Mouse (Mus musculus) bone marrow, adult 2 months (tissue): ENCODE measurements at regions not wholly inside any gene's neighbourhood (a gene's known extent, or its start where the extent isn't known, plus 50 kb on each side); places are given as distances from the start of the nearest gene placed in this dataset.

Experiments
- CTCF ChIP-seq: fragments of 200-500 bp; IDR thresholded peaks from 2 replicates; pipeline ENCODE4 v1.5.1; 2011; ENCODE audit warnings: low read length, control low read depth; ENCODE audit not compliant: control insufficient read depth, insufficient read depth
- POLR2A ChIP-seq: fragments of 200-500 bp; IDR thresholded peaks from 2 replicates; pipeline ENCODE4 v1.6.1; 2011; ENCODE audit warnings: low read depth, mild to moderate bottlenecking, control low read depth, low read length, borderline replicate concordance; ENCODE audit not compliant: control insufficient read depth

- TF ChIP-seq POLR2A = no peak
- no peak for TF ChIP-seq CTCF
These were observed 81.9 kb upstream of the Vldlr start for GRCm38 (mm10) chr19:27134360-27134759.
